Mouse (Mus musculus) hindbrain, postnatal 0 days (tissue): ENCODE data around the gene 6430571L13Rik. TPM values are rescaled to one million over a fixed set of nuclear protein-coding genes. Genes with fewer than 3 reads are reported as not detected.

Source experiments
- ATAC-seq: fragments of 200-750 bp; cut with Nextera tagmentation; 2 replicates; pipeline ENCODE4 v1.8.0; 2017; ENCODE audit warnings: mild to moderate bottlenecking, moderate TSS enrichment, moderate library complexity
- DNase-seq: peaks from one replicate; pipeline ENCODE4 v3.0.0-alpha.2; 2015; ENCODE audit warnings: low spot score
- H3K27ac ChIP-seq: fragments of 300-500 bp; sonication (generic); 2 replicates; pipeline ENCODE4 v1.5.1; 2014; ENCODE audit warnings: mild to moderate bottlenecking
- H3K27me3 ChIP-seq: fragments of 300-500 bp; sonication (generic); 2 replicates; pipeline ENCODE4 v1.6.1; 2014; ENCODE audit warnings: low read length, mixed read lengths; ENCODE audit not compliant: insufficient read depth
- H3K36me3 ChIP-seq: fragments of 300-500 bp; sonication (generic); 2 replicates; pipeline ENCODE4 v1.6.1; 2014; ENCODE audit warnings: low read length, mixed read lengths; ENCODE audit not compliant: insufficient read depth
- H3K4me1 ChIP-seq: fragments of 300-500 bp; sonication (generic); 2 replicates; pipeline ENCODE4 v1.6.1; 2014; ENCODE audit warnings: antibody characterized with exemption, low read length, mixed read lengths; ENCODE audit not compliant: insufficient read depth
- H3K4me2 ChIP-seq: fragments of 300-500 bp; sonication (generic); 2 replicates; pipeline ENCODE4 v1.6.1; 2014; ENCODE audit warnings: low read depth, mild to moderate bottlenecking, low read length, moderate library complexity, mixed read lengths
- H3K4me3 ChIP-seq: fragments of 300-500 bp; sonication (generic); 2 replicates; pipeline ENCODE4 v1.5.1; 2014; ENCODE audit warnings: low read length
- H3K9ac ChIP-seq: fragments of 300-500 bp; sonication (generic); replicated peaks from 2 replicates; pipeline ENCODE4 v1.6.1; 2014; ENCODE audit warnings: mild to moderate bottlenecking, low read length, moderate library complexity, mixed read lengths
- H3K9me3 ChIP-seq: fragments of 300-500 bp; sonication (generic); 2 replicates; pipeline ENCODE4 v1.6.1; 2016; ENCODE audit warnings: low read length, mixed read lengths
- CTCF ChIP-seq: IDR thresholded peaks from 2 replicates; pipeline ENCODE4 v1.5.1; 2016; ENCODE audit warnings: antibody characterized with exemption, control low read depth, low read depth
- WGBS: fragments of 180-500 bp; shearing (Covaris S2); extraction: QIAGEN DNeasy Blood & Tissue Kit; methylation state at CpG from one replicate; pipeline ENCODE4 v1.1.7; 2014; 5-methylcytosine and 5-hydroxymethylcytosine counted together
- polyA plus RNA-seq: library from polyadenylated mRNA; unstranded; fragments of >200 nt; fragmentation: Nextera tagmentation; extraction: Ambion mirVana; gene quantifications from 2 replicates; pipeline ENCODE4 v1.2.1, GENCODE M21; 2015
- total RNA-seq: library from RNA; depleted of rRNA; stranded (reverse); fragments of >200 nt; gene quantifications from 2 replicates; pipeline ENCODE4 v1.2.3, GENCODE M21; 2014; rRNA removed

6430571L13Rik gene
- total RNA-seq (12.5 and 27.7 TPM in 2 replicates), polyA plus RNA-seq (10.9 and 11.2 TPM in 2 replicates)

GRCm38 (mm10) chr9:107340267-107340859 is at the start of gene 6430571L13Rik:
6430571L13Rik (plus strand) TSS chr9:107340602.
- H3K4me3 ChIP-seq = peak within 1 kb of the TSS; percentile 49
- TF ChIP-seq CTCF = peak; percentile 30; the same call in 1 of the 2 replicates
- peak within 1 kb of the TSS; percentile 61 for H3K27ac ChIP-seq
- DNase-seq = peak; percentile 96
- no peaks in the 10 kb centered on the region for H3K9me3 ChIP-seq
- under 1% methylated on average over 34 of the region's 34 CpGs for WGBS
- ATAC-seq = peak; percentile 91
- H3K4me1 ChIP-seq = peaks cover 11% of the 10 kb centered on the region
- H3K4me2 ChIP-seq = peak within 1 kb of the TSS; percentile 68
- peak within 1 kb of the TSS; percentile 57 for H3K9ac ChIP-seq
- no peaks in the 10 kb centered on the region for H3K36me3 ChIP-seq
- no peaks in the 10 kb centered on the region for H3K27me3 ChIP-seq

GRCm38 (mm10) chr9:107290897-107291296 is 49.5 kb upstream of the 6430571L13Rik start:
- peaks cover 9% of the 10 kb centered on the region; the same call in 1 of the 2 replicates for H3K4me1 ChIP-seq
- H3K4me2 ChIP-seq = no peak overlapping the region
- no peaks in the 10 kb centered on the region for H3K36me3 ChIP-seq
- peak; percentile 98 for TF ChIP-seq CTCF
- WGBS = 28% methylated on average over 10 of the region's 10 CpGs
- no peak overlapping the region for H3K27ac ChIP-seq
- H3K4me3 ChIP-seq = no peak overlapping the region
- DNase-seq = peak; percentile 86
- H3K9ac ChIP-seq = no peak overlapping the region
- peaks cover 7% of the 10 kb centered on the region; the same call in 1 of the 2 replicates for H3K27me3 ChIP-seq
- peak; percentile 65; the same call in 1 of the 2 replicates for ATAC-seq
- H3K9me3 ChIP-seq = no peaks in the 10 kb centered on the region

DNA sequence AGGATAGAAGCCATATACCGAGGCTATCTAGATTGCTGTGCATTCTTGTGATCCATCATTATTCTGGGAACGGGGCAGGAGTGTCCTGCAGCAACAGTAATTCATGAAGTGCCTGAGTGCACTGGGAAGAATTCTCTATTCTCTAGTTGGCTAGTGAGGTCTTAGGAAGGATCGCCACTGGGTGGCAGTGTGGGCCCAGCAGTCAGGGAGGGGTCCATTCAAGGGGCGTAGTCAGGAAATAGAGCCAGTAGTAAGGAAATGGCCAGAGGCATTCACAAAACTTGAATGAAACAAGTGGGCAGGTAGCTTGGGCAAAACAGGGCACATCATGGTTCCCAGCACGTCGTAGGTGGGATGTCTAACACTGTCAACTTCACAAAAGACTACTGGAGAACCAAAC is 46.2 kb upstream of the 6430571L13Rik start:
- Histone ChIP-seq H3K4me1 (peaks cover 6% of the 10 kb centered on the region), H3K9me3 (no peaks in the 10 kb centered on the region), H3K27me3 (peaks cover 4% of the 10 kb centered on the region; the same call in 1 of the 2 replicates), H3K36me3 (no peaks in the 10 kb centered on the region), H3K4me2 (no peak overlapping the region), H3K27ac (no peak overlapping the region), H3K4me3 (no peak overlapping the region), H3K9ac (no peak overlapping the region)
- TF ChIP-seq CTCF = peak; percentile 91
- ATAC-seq (no peak), DNase-seq (peak; percentile 81)
- 3% methylated on average over 6 of the region's 6 CpGs for WGBS

- H3K27ac ChIP-seq = no peak overlapping the region
- peaks cover 1% of the 10 kb centered on the region; the same call in 1 of the 2 replicates for H3K36me3 ChIP-seq
- H3K9me3 ChIP-seq = no peaks in the 10 kb centered on the region
- peak overlapping the region; percentile 72 for H3K4me2 ChIP-seq
- no peak for TF ChIP-seq CTCF
- 79% methylated on average over 4 of the region's 4 CpGs for WGBS
- no peak for ATAC-seq
- no peak overlapping the region for H3K9ac ChIP-seq
- DNase-seq = no peak
- H3K27me3 ChIP-seq = no peaks in the 10 kb centered on the region
- no peaks in the 10 kb centered on the region; the same call in 1 of the 2 replicates for H3K4me1 ChIP-seq
- no peak overlapping the region for H3K4me3 ChIP-seq
Observed at GRCm38 (mm10) chr9:107295616-107296015, 44.8 kb upstream of the 6430571L13Rik start.

DNA sequence AAGGTAGTCTGAATTCAATTTTAAA is 44.6 kb upstream of the 6430571L13Rik start, which contains the start of gene Cish:
Gene Cish (plus strand): TSS at position 11 of the 25 bp plus-strand sequence.
- no peak for ATAC-seq

DNA sequence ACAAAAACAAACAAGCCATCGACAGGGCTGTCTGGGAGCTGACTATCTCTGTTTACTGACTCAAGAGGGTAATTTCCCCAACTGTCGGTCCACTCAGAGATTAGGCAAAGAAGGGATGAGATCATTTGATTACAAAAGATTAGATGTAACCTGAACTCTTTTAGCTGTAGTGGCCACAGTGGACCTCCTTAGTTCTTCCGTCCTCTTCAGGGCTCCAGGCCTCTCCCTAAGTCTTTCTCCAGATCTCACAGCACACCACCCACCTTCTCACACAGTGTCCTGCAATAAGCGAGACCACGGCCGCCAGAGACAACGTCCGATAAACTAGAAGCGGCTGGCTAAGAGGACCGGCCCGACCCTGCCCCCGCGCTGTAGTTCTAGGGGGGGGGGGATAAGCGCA is 44.4 kb upstream of the 6430571L13Rik start:
- no peak for TF ChIP-seq CTCF

More for the DNA sequence above, 44.6 kb upstream of the 6430571L13Rik start, which contains the start of gene Cish:
- H3K4me2 ChIP-seq = peak within 1 kb of the TSS; percentile 72
- peaks cover 3% of the 10 kb centered on the region; the same call in 1 of the 2 replicates for H3K36me3 ChIP-seq
- H3K4me1 ChIP-seq = no peaks in the 10 kb centered on the region; the same call in 1 of the 2 replicates
- no peaks in the 10 kb centered on the region for H3K27me3 ChIP-seq
- H3K27ac ChIP-seq = peak within 1 kb of the TSS; percentile 55; the same call in 1 of the 2 replicates
- H3K9ac ChIP-seq = peak within 1 kb of the TSS; percentile 66
- H3K9me3 ChIP-seq = no peaks in the 10 kb centered on the region
- no peak for DNase-seq
- H3K4me3 ChIP-seq = peak within 1 kb of the TSS; percentile 76
- TF ChIP-seq CTCF = no peak

DNA sequence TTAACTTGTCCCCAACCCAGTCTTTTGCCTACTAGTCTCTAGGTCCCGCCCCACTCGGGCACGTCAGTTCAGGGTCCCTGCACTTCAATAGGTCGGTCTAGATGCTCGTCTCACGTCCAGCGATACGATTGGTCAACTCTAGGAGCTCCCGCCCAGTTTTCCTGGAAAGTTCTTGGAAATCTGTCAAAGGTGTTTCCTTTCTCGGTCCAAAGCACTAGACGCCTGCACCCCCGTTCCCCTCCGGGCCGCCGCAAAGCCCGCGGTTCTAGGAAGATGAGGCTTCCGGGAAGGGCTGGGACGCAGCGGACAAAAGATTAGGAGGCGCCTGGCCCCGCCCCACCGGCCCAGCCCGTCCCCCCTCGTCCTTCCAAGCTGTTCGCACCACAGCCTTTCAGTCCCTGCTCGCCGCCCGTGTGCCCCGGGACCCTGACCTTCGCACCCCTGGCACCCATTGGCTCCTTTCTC is 43.9 kb upstream of the 6430571L13Rik start:
- ATAC-seq (peak; percentile 98), DNase-seq (peak; percentile 97)
- no peaks in the 10 kb centered on the region; the same call in 1 of the 2 replicates for H3K4me1 ChIP-seq
- peak overlapping the region; percentile 76 for H3K4me3 ChIP-seq
- TF ChIP-seq CTCF = no peak
- H3K36me3 ChIP-seq = peaks cover 8% of the 10 kb centered on the region; the same call in 1 of the 2 replicates
- 0% methylated on average over 31 of the region's 31 CpGs for WGBS
- H3K9me3 ChIP-seq = no peaks in the 10 kb centered on the region
- H3K4me2 ChIP-seq = peak overlapping the region; percentile 72
- no peaks in the 10 kb centered on the region for H3K27me3 ChIP-seq
- H3K9ac ChIP-seq = peak overlapping the region; percentile 66
- peak overlapping the region; percentile 55; the same call in 1 of the 2 replicates for H3K27ac ChIP-seq

More for the DNA sequence above, 44.4 kb upstream of the 6430571L13Rik start:
- Histone ChIP-seq H3K9ac (no peak overlapping the region; the same call in 1 of the 2 replicates), H3K36me3 (peaks cover 5% of the 10 kb centered on the region; the same call in 1 of the 2 replicates), H3K4me2 (peak overlapping the region; percentile 72), H3K4me3 (peak overlapping the region; percentile 76), H3K9me3 (no peaks in the 10 kb centered on the region), H3K27ac (no peak overlapping the region), H3K27me3 (no peaks in the 10 kb centered on the region), H3K4me1 (no peaks in the 10 kb centered on the region; the same call in 1 of the 2 replicates)
- ATAC-seq (peak; percentile 27; the same call in 1 of the 2 replicates), DNase-seq (no peak)
- WGBS = 7% methylated on average over 14 of the region's 14 CpGs
